Mouse (Mus musculus) left cerebral cortex, adult 2 months (tissue): ENCODE measurements around the gene Bag6. TPM values are rescaled to one million over a fixed set of nuclear protein-coding genes. Genes with fewer than 3 reads are reported as not detected.

Source experiments
- DNase-seq, 2 experiments: peaks; one replicate each; pipeline ENCODE4 v3.0.0; 2021 to 2022; ENCODE audit warnings: low spot score in 2 of 2, mixed read lengths in 1 of 2; ENCODE audit errors: extremely low spot score in 1 of 2
- H3K27ac ChIP-seq: fragments of 200-600 bp; 2 replicates; pipeline ENCODE4 v1.8.1; 2022
- H3K4me3 ChIP-seq: fragments of 200-600 bp; 2 replicates; pipeline ENCODE4 v1.8.1; 2022
- CTCF ChIP-seq: fragments of 200-600 bp; IDR thresholded peaks from 2 replicates; pipeline ENCODE4 v1.8.1; 2022; ENCODE audit warnings: antibody characterized with exemption, mild to moderate bottlenecking, moderate library complexity
- intact Hi-C: fragments of 180-260 bp; cut with DNase I; formaldehyde crosslinking; loops from one replicate; pipeline ENCODE4 v1.15.1; 2025
- total RNA-seq, 2 experiments: library from RNA; stranded (reverse); gene quantifications; 2 replicates each; pipeline ENCODE4 v1.2.3; 2021

The Bag6 gene
- total RNA-seq, 2 experiments from 2014 or later, result 304 to 307 TPM

- no peak overlapping the region for H3K27ac ChIP-seq
- TF ChIP-seq CTCF, result peak; percentile 83
- intact Hi-C loops, result loop anchor here (1.0 kb wide), 1 partner anchor 54 kb away; no protein-coding TSS in a partner anchor
- H3K4me3 ChIP-seq, result no peak overlapping the region
- peak in 1 of 2 experiments; percentile 58 for DNase-seq
Measured at GRCm38 (mm10) chr17:35178528-35178927, 43.5 kb downstream of the Bag6 start.

GRCm38 (mm10) chr17:35180093-35180492 lies 45.1 kb downstream of the Bag6 start:
- DNase-seq, result no peak
- Histone ChIP-seq H3K4me3 (no peak overlapping the region), H3K27ac (no peak overlapping the region)
- no peak for TF ChIP-seq CTCF
- intact Hi-C loops, result no loop called here

GRCm38 (mm10) chr17:35185639-35186611 lies 50.9 kb downstream of the Bag6 start:
- no peak overlapping the region for H3K27ac ChIP-seq
- DNase-seq, result no peak
- peak overlapping the region; percentile 39 for H3K4me3 ChIP-seq
- no peak for TF ChIP-seq CTCF
- intact Hi-C loops, result no loop called here

- intact Hi-C loops, result no loop called here
- no peak overlapping the region; the same call in 1 of the 2 replicates for H3K27ac ChIP-seq
- no peak for TF ChIP-seq CTCF
- no peak for DNase-seq
- H3K4me3 ChIP-seq, result peak overlapping the region; percentile 3; the same call in 1 of the 2 replicates
Measured at GRCm38 (mm10) chr17:35186681-35187080, 51.7 kb downstream of the Bag6 start.

- intact Hi-C loops, result no loop called here
- DNase-seq, result no peak
- no peak overlapping the region for H3K4me3 ChIP-seq
- H3K27ac ChIP-seq, result no peak overlapping the region
- no peak for TF ChIP-seq CTCF
Measured at GRCm38 (mm10) chr17:35187345-35187744, 52.4 kb downstream of the Bag6 start.

GRCm38 (mm10) chr17:35187959-35188610 lies 53.1 kb downstream of the Bag6 start, which contains the start of gene Lst1:
Gene Lst1, minus strand, starts transcription at chr17:35188439.
- intact Hi-C loops, result no loop called here
- Histone ChIP-seq H3K4me3 (no peak within 1 kb of the TSS), H3K27ac (no peak within 1 kb of the TSS)
- DNase-seq, result no peak
- TF ChIP-seq CTCF, result no peak

GRCm38 (mm10) chr17:35189186-35189585 lies 54.2 kb downstream of the Bag6 start:
- intact Hi-C loops, result no loop called here
- no peak overlapping the region for H3K4me3 ChIP-seq
- peak overlapping the region; percentile 7; the same call in 1 of the 2 replicates for H3K27ac ChIP-seq
- DNase-seq, result no peak
- TF ChIP-seq CTCF, result no peak

- no peak for DNase-seq
- Histone ChIP-seq H3K4me3 (no peak overlapping the region), H3K27ac (no peak overlapping the region; the same call in 1 of the 2 replicates)
- intact Hi-C loops, result no loop called here
- no peak for TF ChIP-seq CTCF
Measured at GRCm38 (mm10) chr17:35190096-35190495, 55.1 kb downstream of the Bag6 start.

GRCm38 (mm10) chr17:35191723-35192122 lies 56.7 kb downstream of the Bag6 start:
- no peak overlapping the region for H3K4me3 ChIP-seq
- DNase-seq, result no peak
- H3K27ac ChIP-seq, result no peak overlapping the region
- TF ChIP-seq CTCF, result no peak; the same call in 1 of the 2 replicates
- intact Hi-C loops, result no loop called here

GRCm38 (mm10) chr17:35192924-35193323 lies 57.9 kb downstream of the Bag6 start:
- Histone ChIP-seq H3K4me3 (no peak overlapping the region), H3K27ac (no peak overlapping the region)
- TF ChIP-seq CTCF, result no peak
- DNase-seq, result no peak
- intact Hi-C loops, result no loop called here

GRCm38 (mm10) chr17:35193881-35194843 lies 59.2 kb downstream of the Bag6 start, which contains the start of gene Ltb:
Gene Ltb, plus strand, starts transcription at chr17:35194439.
- no peak within 1 kb of the TSS for H3K27ac ChIP-seq
- no peak within 1 kb of the TSS for H3K4me3 ChIP-seq
- intact Hi-C loops, result no loop called here
- no peak for TF ChIP-seq CTCF
- no peak for DNase-seq
